Mouse (Mus musculus) lung, postnatal 10 days (tissue): ENCODE measurements around the gene Ldlrap1.
A peak's percentile ranks its signal among the peaks of the same experiment; 100 is the strongest.

ENCODE experiments used
- DNase-seq: peaks from one replicate; pipeline ENCODE4 v3.0.0; 2021

Gene Ldlrap1

DNA sequence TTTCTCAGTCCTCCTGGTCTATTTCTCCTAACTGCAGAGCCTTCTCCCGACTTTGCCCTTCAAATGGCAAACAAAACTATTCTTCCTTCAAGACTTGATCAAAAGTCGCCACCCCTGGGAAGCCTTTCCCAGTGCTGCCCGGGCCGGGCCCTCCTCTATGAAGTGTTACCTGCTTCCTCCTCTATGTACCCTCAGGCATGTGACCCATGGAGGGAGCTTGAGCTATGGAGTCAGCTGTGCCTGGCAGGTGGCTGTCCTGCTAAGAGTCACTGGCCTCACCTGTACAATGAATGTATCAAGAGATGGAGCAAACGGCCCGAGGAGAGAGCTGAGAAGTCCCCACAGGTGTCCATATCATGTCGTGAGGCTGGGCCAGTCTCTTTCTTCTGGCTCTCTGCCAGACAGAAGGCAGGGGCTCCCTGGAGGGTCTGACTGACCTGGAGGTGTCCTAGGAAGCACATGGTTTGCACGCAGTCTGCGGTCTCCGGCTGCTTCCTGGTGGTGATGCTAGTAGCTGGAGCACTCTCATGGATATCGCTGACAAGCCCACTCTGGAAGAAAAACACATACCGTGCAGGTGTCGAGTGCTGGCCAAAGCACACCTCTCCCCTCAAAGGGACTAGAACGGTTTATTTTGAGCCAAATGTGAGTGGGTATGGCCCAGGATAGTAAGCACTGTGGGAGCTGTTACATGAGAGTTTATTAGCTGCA is 7.6 kb upstream of the Ldlrap1 start:
- DNase-seq = no peak

DNA sequence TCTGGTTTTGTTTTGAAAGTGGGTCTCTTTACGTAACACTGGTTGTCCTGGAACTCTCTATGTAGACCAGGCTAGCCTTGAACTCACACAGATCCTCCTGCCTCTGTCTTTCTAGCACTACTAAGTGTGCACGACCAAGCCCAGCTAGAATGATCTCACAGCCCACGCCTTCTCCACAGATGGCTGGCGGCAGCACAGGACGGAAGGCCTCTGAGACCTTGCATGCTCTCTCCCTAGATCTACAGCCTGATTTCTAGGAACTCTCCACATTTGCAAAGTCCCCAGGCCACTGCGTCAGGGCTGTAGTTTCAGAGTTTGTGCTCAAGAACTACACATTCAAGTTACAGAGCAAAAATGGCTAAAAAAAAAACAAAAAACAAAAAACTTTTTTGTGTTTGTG is 6.3 kb upstream of the Ldlrap1 start:
- DNase-seq = no peak

DNA sequence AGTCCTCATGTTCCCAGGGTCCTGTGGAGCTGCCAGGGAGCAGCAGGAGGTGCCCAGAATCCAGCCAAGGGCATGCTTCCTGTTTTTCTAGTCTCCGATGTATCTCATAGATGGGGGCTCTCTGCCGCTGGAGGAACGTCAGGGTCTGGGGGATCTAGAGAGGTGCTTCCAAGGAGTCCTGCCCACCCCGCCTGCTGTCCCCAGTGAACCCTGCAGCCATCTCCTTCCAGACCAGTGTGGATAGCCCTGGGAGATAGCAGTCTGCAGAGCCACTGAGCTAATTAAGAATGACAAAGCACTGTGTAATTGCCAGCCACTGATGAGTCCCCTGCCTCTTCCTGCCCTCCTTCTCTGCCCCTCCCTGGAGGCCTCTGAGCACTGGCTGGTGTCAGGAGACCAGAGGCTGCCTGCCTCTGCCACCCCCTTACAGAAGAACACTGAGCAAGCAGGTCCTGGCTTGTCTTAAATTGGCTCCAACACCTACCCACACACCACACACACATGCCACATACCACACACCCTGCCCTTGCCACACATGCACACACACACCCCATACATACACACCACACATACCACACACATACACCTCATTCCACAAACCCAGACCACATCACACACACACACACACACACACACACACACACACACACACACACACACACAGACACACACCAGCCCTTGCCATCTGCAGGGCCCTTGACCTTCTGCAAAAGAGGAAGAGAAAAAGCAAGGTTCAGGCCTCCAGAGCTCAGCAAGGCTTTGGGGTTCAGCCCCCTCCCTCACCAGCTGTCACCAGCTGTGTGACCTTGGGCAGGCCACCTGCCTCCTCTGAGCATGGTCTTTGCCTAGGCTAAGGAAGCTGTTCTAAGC is 5.2 kb upstream of the Ldlrap1 start:
- DNase-seq = peak; percentile 44

DNA sequence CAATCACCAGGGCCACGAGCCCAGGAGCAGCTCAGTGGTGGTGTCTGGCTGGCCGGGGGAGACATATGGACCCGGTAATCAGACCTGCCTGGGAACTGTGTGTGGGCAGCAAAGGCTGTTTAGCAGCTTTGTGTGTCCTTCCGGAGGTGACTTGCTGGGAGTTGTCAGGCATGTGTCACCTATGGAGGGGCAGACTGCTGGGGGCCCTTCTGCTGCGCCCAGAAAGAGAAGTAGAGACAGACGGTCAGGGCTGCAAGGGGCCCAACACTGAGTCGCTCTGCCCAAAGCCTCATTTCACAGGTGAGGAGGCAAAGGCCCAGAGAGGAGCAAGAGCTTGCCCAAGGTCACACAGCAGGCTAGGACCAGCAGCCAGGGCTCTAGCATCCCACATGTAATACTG is 2.1 kb upstream of the Ldlrap1 start:
- no peak for DNase-seq

DNA sequence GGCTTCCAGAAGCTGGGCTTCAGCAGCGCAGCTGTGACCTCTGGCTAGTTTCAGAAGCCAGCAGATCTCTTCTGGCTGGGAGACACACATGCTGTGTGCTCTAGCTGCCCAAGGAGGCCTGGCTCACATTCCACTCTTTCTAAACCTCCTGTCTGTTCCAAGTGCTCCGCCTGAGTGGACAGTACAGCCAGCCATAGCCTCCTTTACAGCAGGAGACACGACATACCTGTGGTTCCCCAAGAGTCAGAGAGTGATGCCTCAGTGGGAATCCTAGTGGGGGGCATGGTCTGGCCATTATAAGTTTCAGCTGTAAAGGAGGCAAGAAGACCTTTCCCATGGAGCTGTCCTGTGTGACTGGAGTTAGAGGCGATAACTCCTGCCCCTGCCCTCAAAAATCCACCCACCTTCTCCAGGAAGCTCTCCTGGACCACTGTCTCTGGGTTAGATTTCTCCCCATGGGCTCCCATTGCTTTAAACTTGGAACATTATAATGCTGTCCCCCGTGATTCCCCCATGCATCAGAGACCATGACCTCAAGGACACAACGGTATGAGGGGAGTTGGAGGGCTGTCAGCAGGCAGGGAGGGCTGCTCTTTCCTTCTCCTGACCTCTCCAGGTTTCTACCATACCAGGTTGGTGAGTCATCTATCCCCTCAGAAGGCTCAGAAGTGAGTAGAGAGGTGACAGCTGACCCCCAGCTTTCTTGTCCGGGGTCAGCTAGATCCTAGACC is 1.4 kb upstream of the Ldlrap1 start:
- no peak for DNase-seq

DNA sequence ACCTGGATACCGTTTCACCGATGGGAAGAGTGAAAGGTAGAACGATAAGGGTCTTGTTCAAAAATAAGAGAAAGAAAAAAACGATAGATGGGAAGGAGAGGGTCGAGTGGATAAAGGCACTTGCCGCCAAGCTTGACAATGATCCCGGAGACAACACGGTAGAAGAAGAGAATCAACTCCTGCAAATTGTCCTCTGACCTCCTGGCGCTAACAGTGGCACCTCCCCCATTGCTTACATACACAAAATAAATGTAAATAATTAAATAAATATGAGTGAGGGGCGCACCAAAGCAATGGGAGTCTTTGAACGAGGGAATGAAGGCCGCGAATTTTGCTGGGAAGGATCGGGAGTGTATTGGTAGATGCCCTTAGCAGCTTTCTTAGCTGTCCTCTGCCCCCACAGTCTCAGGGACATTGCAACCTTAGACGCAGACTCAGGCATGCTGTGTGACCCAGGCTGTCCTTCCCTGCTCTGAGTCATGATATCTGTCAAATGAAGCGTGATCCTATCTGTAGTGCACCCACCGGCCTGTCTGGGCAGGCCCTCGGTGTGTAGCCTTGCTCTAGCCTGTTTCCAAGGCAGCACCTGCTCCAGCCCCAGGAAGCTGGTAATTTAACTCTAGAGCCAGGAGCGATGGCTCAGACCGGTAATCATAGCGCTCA is 533 bp upstream of the Ldlrap1 start:
- DNase-seq = no peak

DNA sequence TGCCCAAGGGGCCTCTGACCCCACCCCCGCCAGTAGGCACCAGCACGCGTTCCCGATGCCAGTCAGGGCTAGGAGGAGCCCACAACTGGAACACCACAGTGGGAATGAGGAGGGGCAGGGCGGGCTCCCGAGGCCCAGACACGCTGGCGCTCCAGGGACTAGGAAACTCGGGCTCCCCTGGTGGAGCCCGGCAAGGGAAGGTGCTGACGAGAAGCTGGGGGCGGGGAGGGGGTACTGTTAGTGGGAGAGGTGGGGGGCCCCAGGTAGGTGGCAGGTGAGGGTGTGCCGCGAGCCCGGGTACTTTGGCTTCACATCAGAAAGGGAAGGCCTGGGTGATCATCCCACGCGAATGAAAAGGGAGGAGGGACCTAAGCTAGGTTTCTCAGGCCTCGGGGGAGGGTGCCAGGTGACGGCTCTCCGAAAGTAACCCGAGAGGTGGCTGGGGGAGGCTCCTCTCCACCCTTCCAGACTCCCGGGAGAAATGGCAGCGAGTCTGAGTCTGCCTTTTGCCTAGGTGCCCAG is 859 bp downstream of the Ldlrap1 start:
- peak; percentile 78 for DNase-seq

DNA sequence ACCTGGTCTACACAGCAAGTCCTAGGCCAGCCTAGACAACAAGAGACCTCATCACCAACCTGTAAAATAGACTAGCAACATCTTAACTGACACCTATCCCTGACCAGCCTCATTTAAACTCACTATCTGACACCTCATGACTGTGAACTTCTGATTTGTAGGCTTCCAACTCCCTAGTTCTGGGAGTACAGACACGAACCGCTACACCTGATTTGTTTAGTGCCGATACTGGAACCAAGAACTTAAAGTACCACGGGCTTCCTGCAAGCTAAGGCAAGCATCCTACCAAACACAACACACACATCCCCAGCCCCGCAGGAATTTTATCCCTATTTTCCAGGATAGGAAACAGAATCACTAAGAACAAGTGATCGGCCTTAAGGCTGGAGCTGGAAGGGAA is 1.5 kb downstream of the Ldlrap1 start:
- no peak for DNase-seq

DNA sequence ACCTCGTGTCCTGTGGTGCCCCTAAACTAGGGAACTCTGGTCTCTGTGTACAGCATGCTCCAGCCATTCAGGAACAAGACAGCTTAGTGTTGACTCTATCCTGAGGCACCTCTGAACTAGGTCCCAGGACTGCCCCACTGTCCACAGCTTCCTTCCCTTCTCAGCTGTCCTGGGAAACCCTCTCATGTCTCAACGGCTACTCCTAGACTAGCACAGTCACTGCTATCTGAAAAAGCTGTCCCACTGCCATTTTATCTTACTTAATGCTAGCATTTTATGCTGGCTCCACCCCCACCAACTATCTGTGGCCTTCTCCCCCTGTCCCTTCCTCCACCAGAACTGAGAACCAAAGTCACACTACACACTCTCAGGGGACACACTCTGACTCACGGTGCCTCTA is 3.5 kb downstream of the Ldlrap1 start:
- no peak for DNase-seq

DNA sequence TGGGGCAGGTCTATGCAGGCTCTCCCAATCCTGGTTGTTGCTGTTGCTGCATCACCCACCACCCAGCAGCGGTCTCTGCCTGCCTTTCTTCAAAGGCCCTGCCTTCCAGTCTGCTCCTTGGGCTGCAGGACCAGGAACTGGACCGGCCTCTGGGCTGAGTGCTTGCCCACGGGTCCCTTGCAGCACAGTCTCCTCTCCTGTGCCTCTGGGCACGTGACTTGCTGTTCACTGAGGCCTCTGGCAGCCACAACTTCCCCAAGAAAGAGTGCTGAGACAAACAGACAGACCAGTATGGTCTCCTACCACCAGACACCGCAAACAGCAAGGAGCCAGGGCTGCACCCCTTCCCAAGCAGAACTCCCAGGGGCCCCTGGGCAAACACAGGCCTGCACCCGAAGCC is 5.5 kb downstream of the Ldlrap1 start:
- no peak for DNase-seq

DNA sequence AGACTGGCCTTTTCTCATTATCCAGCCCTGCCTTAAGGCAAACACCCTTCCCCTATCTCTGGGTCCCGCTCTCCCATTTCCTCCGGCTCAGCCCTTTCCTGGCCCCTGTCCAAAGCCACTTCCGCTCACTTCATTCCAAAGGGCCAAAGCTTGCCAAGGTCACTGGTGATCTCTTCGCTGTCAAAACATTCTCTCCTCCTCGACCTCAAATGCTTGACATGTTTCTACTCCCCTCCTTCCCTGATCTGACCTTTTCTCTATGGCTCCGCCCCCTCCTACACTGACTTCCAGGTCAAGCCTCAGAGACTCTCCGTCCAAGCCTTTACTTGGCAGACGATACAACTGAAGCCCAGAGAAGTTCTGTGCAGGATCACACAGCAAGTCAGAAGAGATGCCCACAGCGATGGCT is 7.0 kb downstream of the Ldlrap1 start:
- DNase-seq = peak; percentile 95

DNA sequence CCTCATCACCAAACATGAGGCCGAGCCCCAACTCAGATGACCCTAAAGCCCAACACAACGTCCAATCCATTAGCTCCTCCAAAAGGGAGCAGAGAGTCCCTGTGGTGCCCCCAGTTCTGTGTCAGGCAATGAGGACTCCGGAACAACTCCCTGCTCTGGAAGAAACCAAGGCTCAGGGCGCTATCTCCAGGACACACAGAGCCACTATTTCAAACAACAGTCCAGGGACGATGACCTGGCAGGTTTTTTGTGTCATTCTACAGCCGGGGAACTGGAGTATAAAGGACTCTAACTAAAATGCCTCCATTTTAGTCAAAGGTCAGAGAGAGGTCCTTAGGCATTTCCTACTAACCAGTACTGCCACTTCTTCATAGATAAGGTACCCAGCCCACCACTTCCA is 7.5 kb downstream of the Ldlrap1 start:
- DNase-seq = no peak

DNA sequence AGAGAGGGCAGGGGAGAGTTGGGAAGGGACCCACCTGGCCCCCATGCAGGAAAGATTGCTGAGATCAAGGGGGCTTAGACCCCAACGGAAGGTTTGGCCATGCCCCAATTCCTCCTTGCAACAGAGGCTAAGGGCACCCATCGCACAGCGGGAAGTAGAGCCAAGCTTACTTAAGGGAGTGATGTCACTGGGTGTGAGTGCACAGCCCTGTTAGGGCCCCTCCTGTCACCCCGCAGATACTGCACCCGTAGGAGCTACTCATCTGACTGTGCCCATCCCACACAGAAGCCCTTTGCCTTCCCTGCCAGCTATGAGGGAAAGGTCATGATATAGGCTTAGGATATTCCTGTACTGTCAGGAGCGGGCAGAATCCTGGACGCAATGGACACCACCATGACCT is 8.3 kb downstream of the Ldlrap1 start:
- DNase-seq = no peak

DNA sequence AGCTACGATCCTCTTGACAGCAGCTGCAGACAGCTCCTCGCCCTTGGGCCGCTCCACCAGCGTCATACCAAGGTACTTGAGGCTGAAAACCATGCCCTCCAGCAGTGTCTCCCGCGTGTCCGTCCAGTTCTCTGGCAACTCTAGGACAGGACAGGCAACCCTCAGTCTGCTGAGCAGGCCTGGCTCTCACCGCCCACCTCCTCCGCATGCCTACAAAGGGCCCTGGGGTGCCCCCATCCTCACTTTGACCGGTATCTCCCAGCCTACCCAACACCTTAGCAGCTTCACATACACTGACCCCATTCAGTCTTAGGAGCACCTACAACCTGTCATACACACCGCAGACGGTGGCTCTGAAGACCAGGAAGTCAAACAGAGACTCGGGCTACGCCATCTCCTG is 8.9 kb downstream of the Ldlrap1 start:
- DNase-seq = no peak

DNA sequence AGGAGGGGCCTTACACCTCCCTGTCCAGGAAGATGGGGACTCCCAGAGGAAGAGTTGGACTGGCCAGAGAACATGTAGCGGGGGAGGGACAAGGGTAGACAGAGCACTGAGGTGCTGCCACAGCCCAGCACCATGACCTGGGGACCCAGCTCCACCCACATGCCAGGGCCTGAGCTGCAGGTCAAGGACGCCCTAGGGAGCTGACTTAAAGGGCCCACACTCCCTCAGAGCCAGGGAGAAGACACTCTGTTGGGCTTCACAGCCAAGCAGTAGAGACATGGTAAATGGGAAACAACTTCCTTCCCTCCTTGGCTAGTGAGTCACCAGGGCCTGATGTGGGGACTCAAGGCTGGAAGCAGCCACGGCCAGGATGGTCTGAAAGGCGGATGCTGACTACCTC is 9.5 kb downstream of the Ldlrap1 start:
- DNase-seq = no peak

DNA sequence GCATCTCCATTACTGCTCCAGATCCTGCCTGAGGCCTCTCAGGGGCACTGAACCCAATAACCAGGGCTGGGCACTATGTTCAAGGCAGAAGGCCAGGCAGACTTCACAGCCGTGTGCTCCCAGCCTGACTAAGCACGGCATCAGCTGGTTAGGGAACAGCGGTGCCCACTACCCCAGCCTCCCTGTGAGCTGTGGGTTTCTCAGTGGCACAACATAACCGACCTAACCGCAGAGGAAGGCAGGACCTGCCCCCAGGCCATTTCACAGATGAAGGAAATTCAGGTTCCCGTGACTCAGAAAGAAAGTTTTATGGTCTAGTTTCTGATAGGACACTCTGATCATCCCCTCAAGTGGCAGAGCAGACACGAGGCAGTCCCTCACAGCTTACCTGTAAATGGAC is 10.9 kb downstream of the Ldlrap1 start:
- DNase-seq = no peak

DNA sequence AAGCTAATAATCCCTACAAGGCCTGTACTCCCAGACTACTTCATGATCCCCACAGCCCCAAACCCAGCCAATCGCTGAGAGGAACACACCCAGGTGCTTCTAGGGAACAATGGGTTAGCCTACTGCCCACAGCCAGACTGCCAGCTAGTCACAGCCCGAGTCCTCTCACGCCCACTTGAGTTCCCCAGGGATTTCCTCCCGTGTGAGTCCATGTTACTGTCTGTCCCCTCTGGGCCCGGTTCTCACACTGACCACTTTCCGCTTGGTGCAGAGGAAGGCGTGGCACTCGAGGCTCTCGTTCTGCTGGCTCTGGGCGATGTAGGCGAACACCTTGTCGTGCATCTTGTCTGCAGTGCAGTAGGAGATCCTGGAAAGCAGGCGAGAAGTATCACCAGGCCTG is 12.9 kb downstream of the Ldlrap1 start:
- DNase-seq = no peak

DNA sequence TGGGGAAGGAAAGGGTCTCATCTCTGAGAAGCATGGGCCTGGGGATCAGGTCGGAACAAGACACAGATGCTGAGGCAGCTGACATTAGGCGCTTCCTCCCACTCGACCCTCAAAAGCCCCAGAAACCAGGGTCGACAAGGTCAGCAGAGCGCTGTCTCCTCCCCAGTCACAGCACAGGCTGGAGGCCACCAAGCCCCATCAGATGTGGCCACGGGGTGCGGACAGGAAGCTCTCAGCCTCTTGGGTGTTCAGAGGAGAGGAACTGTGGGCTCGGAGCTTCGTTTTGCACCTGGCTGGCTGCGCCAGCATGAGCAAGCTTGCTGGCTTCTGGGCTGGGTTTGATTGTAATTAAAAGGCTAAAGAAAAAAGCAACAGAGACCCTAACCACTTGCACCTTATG is 13.5 kb downstream of the Ldlrap1 start:
- DNase-seq = no peak

DNA sequence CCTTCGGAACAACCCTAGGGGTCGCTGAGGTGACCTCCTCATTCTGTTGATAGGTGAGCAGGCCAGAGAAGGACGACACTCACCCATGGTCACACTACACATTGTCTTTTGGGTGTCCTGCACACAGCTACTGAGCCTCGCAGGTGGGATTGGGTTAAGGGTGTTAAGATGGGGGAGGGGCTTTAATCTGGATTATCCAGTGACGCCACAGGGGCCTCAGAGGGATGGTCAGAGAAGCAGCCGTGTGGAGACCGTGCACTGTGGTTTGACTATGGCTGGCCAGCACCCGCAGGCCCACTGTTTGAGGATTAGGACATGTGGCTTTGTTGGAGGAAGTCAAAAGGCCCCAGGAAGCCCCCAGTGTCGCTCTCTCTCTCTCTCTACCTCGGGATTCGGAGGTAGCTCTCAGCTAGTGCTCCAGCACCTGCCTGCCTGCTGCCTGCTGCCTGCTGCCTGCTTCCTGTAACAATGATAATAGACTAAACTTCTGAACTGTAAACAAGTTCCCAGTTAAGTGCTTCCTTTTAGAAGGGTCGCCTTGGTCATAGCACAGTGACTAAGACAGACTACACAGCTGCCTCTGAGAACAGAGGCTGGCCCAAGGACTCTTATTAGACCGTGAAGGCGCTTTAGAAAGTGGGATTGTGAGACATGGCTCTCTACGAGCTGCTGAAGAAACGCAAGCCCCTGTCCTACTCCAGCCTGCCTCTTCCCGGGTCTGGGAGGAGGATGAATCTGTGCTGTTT is 14.1 kb downstream of the Ldlrap1 start:
- DNase-seq = peak; percentile 51

DNA sequence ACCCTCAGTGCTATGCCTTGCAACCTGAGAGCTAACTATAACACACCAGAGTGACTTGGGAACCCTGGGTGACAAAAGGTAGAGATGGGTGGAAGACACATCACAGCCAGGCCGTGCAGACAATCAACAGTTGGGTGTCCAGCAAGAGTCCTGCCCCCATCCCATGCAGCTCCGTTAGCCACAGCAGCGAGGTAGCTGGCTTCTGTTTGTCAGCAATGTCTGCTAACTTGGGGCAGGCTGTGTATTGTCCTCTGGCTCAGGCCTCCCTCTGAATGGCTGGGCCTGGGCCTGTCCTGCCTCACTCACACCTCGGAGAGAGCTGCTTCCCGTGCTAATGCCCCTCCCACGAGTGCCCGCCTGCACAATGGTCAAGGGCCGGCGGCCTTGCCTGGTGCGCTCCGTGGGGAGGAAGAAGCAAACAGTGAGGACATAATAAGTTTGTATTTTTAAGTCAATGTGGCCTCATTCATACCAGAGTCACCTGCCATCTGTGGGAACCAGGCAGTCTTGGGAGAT is 14.9 kb downstream of the Ldlrap1 start:
- peak; percentile 73 for DNase-seq

DNA sequence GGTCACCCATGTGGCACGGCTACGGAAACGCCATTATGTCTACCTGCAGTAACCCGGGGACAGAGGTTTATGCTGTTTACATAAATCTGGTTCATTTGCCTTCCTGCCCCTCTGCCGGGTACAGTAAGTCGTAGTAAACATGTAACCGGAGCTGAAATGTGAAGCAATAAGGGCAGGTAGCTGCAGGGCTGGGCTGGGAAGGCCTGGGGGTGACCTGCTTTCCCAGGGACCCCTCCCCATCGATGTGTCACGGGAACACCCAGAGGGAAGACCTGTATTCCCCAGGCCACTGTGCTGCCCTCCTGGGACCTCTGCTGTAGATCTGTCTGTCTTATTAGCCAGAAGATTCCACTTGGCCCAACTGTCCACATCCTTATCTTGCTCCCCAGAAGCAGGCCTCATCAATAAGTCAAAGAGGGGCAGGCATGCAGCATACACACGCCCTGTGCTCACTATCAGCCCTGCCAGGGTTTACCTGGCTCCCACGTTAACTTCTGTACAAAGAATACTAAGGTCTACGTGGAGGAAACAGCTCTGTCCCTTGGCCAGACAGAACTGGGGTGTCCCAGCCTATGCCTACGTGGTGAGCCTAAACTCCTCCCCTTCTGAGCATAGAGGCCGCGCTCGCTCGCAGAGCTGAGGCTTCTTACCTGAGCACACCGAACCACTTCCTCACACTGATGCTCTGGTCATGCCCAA is 16.0 kb downstream of the Ldlrap1 start:
- no peak for DNase-seq
